Mouse (Mus musculus) erythroid progenitor cell, adult 5-6 weeks (primary cell): ENCODE results near the gene Sinhcaf. TPM values are rescaled to one million over a fixed set of nuclear protein-coding genes. Genes with fewer than 3 reads are reported as not detected.

Source experiments
- ATAC-seq: replicated peaks from 2 replicates; pipeline ENCODE4 v1.8.0; 2016; ENCODE audit warnings: moderate number of reproducible peaks, mild to moderate bottlenecking, moderate TSS enrichment, inconsistent platforms; ENCODE audit not compliant: poor library complexity, low FRiP score, severe bottlenecking
- total RNA-seq, 2 experiments: library from RNA; stranded (forward) in 1 of 2; stranded (reverse) in 1 of 2; fragments of 150-400 nt in 1 of 2; fragments of 186-747, 209-891 nt in 1 of 2; gene quantifications; 2 replicates each; pipeline versions ENCODE4 v1.2.3 to v1.2.4; 2015 to 2017; ENCODE audit warnings: low replicate concordance in 2 of 2

Sinhcaf gene
- total RNA-seq, 2 experiments from 2014 or later = 4.5 to 9.2 TPM

DNA sequence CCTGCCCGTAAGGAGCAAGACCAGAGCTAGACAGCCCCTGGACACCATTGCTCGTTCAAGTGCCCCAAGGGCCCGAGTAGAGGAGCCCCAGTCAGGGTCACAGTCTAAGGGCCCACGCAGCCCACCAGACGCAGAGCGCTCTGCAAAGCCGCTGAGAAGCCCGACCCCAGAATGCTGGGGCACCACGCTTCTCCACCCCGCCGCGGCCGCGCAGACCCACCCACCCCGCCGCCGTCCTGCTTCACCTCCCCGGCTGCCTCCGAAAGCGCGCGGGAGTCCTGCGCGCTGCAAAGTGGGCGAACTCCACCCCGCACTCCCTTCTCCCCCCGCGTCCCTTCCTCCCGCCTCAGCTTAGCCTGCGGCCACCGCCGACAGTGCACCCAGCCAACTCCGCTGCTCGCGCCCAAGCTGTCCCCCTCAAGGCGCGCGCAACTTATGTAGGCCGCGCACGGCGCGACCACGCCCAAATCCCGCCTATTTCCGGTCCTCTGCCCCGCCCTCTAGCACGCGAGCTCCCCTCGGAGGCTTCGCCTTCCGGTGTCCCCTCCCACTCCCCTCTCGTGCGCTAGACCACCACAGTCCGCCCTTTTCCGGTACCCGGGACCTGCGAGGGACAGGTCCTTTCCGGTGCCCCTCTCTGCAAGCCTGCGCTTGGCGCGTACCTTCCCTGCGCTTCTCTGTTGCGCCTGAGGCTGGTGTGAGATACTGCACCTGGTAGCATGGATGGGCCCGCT is 50.3 kb downstream of the Sinhcaf start, which contains the start of gene Caprin2:
Gene Caprin2 (minus strand): TSS at position 465 of the 734 bp plus-strand sequence.
- peak; percentile 97 for ATAC-seq

- ATAC-seq = no peak; the same call in none of the 2 replicates
Observed at GRCm38 (mm10) chr6:148894888-148895772, 51.1 kb downstream of the Sinhcaf start.

GRCm38 (mm10) chr6:148873911-148874310 is 72.4 kb downstream of the Sinhcaf start:
- no peak for ATAC-seq

Other genes with a start within 250 kb of the Sinhcaf start
- gene Ipo8, start 115.0 kb downstream of the Sinhcaf start, total RNA-seq (2015; ENCODE audit: low replicate concordance) = 3.8 and 6.5 TPM in 2 replicates
- gene Ipo8, start 115.0 kb downstream of the Sinhcaf start, total RNA-seq (2017; ENCODE audit: low replicate concordance) = 6.4 and 8.9 TPM in 2 replicates
- gene Caprin2, start 50.2 kb downstream of the Sinhcaf start, total RNA-seq (2015; ENCODE audit: low replicate concordance) = 13.0 and 23.9 TPM in 2 replicates
- 8.5 and 16.4 TPM in 2 replicates for gene Caprin2, start 50.2 kb downstream of the Sinhcaf start, total RNA-seq (2017; ENCODE audit: low replicate concordance)
- gene Dennd5b, start 155.2 kb upstream of the Sinhcaf start, total RNA-seq (2015; ENCODE audit: low replicate concordance) = 2.5 and 3.6 TPM in 2 replicates
- 0.91 and 6.2 TPM in 2 replicates for gene Dennd5b, start 155.2 kb upstream of the Sinhcaf start, total RNA-seq (2017; ENCODE audit: low replicate concordance)
- not detected in 2 replicates for gene Gm10203, start 183.7 kb upstream of the Sinhcaf start, total RNA-seq (2015; ENCODE audit: low replicate concordance)
- not detected in 2 replicates for gene Gm10203, start 183.7 kb upstream of the Sinhcaf start, total RNA-seq (2017; ENCODE audit: low replicate concordance)
- 4.6 and 9.4 TPM in 2 replicates for gene Etfbkmt, start 193.4 kb upstream of the Sinhcaf start, total RNA-seq (2015; ENCODE audit: low replicate concordance)
- 4.5 and 6.0 TPM in 2 replicates for gene Etfbkmt, start 193.4 kb upstream of the Sinhcaf start, total RNA-seq (2017; ENCODE audit: low replicate concordance)
- gene Amn1, start 242.2 kb upstream of the Sinhcaf start, total RNA-seq (2015; ENCODE audit: low replicate concordance) = 3.4 and 3.6 TPM in 2 replicates
- gene Amn1, start 242.2 kb upstream of the Sinhcaf start, total RNA-seq (2017; ENCODE audit: low replicate concordance) = 1.4 and 5.4 TPM in 2 replicates